Comparison of ENCODE assay signal across 8 mouse cellular contexts in genomic region chr17:56010681-56011080, GRCm38 (mm10). TPM values are rescaled to one million over a fixed set of nuclear protein-coding genes. Genes with fewer than 3 reads are reported as not detected.
DNase-seq lines count a peak whose midpoint lies in the region; ATAC-seq and TF ChIP-seq lines count a peak whose summit lies in the region.

No protein-coding gene starts in this region.

- no peak for ATAC-seq in liver, embryonic 13.5 days (ENCODE audit: low read depth)

- DNase-seq in thymus, adult 2 months, result peak; percentile 82
- DNase-seq in thymus, adult 18-20 months, result no peak
- DNase-seq in embryo, embryonic 10 days (ENCODE audit: low spot score), result peak; percentile 84
- DNase-seq in heart, adult 18-20 months, result peak; percentile 68 to 90
- peak; percentile 58 to 79 for DNase-seq in kidney, adult 8-10 months
- DNase-seq in liver, embryonic 13.5 days, result peak; percentile 68
- DNase-seq in naive thymus-derived CD4-positive, alpha-beta T cell, adult 2 months (ENCODE audit: low read depth), result peak; percentile 84

- H3K27me3 ChIP-seq in thymus, adult 2 months (ENCODE audit: control insufficient read depth, insufficient read depth, low read length), result no peaks in the 10 kb centered on the region
- peaks cover 3% of the 10 kb centered on the region; the same call in 1 of the 2 replicates for H3K27me3 ChIP-seq in liver, embryonic 13.5 days
- H3K27me3 ChIP-seq in testis, adult 2 months (ENCODE audit: control insufficient read depth, insufficient read depth, low read length), result no peaks in the 10 kb centered on the region

- H3K4me2 ChIP-seq in liver, embryonic 13.5 days, result peak overlapping the region; percentile 97; the same call in 1 of the 2 replicates

- H3K36me3 ChIP-seq in thymus, adult 2 months (ENCODE audit: control insufficient read depth, insufficient read depth, low read length), result peaks cover 7% of the 10 kb centered on the region; the same call in 1 of the 2 replicates
- peaks cover 17% of the 10 kb centered on the region for H3K36me3 ChIP-seq in liver, embryonic 13.5 days
- no peaks in the 10 kb centered on the region for H3K36me3 ChIP-seq in testis, adult 2 months (ENCODE audit: control insufficient read depth, insufficient read depth, low read length)

- H3K4me3 ChIP-seq in thymus, adult 2 months (ENCODE audit: control insufficient read depth, insufficient read depth, low read length), result no peak overlapping the region
- no peak overlapping the region for H3K4me3 ChIP-seq in liver, embryonic 13.5 days (replicated peaks)
- H3K4me3 ChIP-seq in testis, adult 2 months (ENCODE audit: control insufficient read depth, low read depth, low read length), result peak overlapping the region; percentile 45

- peak; percentile 98 for TF ChIP-seq CTCF in thymus, adult 2 months (IDR thresholded peaks at IDR 0.05; ENCODE audit: borderline replicate concordance, control insufficient read depth, extremely low read depth, insufficient read depth, low read length, poor library complexity)
- peak; percentile 100 for TF ChIP-seq CTCF in testis, adult 2 months (IDR thresholded peaks at IDR 0.05; ENCODE audit: control insufficient read depth, insufficient read depth, insufficient replicate concordance, low read depth, low read length)

- H3K4me1 ChIP-seq in thymus, adult 2 months (replicated peaks; ENCODE audit: control insufficient read depth, insufficient read depth, low read length), result peaks cover 17% of the 10 kb centered on the region
- peaks cover 42% of the 10 kb centered on the region for H3K4me1 ChIP-seq in liver, embryonic 13.5 days (replicated peaks)
- H3K4me1 ChIP-seq in testis, adult 2 months (ENCODE audit: control insufficient read depth, insufficient read depth, low read length), result peaks cover 33% of the 10 kb centered on the region

- H3K27ac ChIP-seq in thymus, adult 2 months (ENCODE audit: control insufficient read depth, insufficient read depth, low read length), result no peak overlapping the region
- no peak overlapping the region for H3K27ac ChIP-seq in liver, embryonic 13.5 days
- H3K27ac ChIP-seq in testis, adult 2 months (ENCODE audit: control insufficient read depth, insufficient read depth, low read depth, low read length), result no peak overlapping the region

- no peaks in the 10 kb centered on the region for H3K9me3 ChIP-seq in liver, embryonic 13.5 days (replicated peaks)

- no peak overlapping the region for H3K9ac ChIP-seq in liver, embryonic 13.5 days

- 12% methylated on average over 9 of the region's 9 CpGs for WGBS in thymus, adult 2 months
- 3% methylated on average over 9 of the region's 9 CpGs for WGBS in liver, embryonic 13.5 days (ENCODE audit: insufficient replicate concordance)

- TF ChIP-seq POLR2A in thymus, adult 2 months (IDR thresholded peaks at IDR 0.05; ENCODE audit: control insufficient read depth, extremely low read depth, insufficient read depth, low read length, poor library complexity), result no peak
- TF ChIP-seq POLR2A in testis, adult 2 months (IDR thresholded peaks at IDR 0.05; ENCODE audit: control insufficient read depth, low read depth, low read length), result 0 out of 2 replicates have a peak, but pooled peaks have one; percentile 24

RNA-seq across cellular contexts. Expression of gene Mpnd, which starts 5.2 kb away (rescaled TPM):
- 180 and 188 TPM in 2 replicates for polyA plus RNA-seq in thymus, adult 2 months (2012; rRNA removed)
- 10 to 100 TPM; 59.7 to 60.5 TPM for total RNA-seq in heart, adult 18-20 months (2021)
- polyA plus RNA-seq in liver, embryonic 13.5 days (2015; fragmentation: Nextera tagmentation; extraction: Ambion mirVana), result 13.5 and 14.5 TPM in 2 replicates
- 12.7 and 13.1 TPM in 2 replicates for polyA plus RNA-seq in testis, adult 2 months (2012; rRNA removed)

RNA-seq across cellular contexts. Expression of gene Stap2, which starts 5.3 kb away (rescaled TPM):
- 16.4 and 22.2 TPM in 2 replicates for polyA plus RNA-seq in thymus, adult 2 months (2012; rRNA removed)
- total RNA-seq in heart, adult 18-20 months (2021), result 10 to 100 TPM; 12.3 to 12.9 TPM
- polyA plus RNA-seq in liver, embryonic 13.5 days (2015; fragmentation: Nextera tagmentation; extraction: Ambion mirVana), result 1.5 and 1.8 TPM in 2 replicates
- 18.4 and 19.1 TPM in 2 replicates for polyA plus RNA-seq in testis, adult 2 months (2012; rRNA removed)

RNA-seq across cellular contexts. Expression of gene Fsd1, which starts 24.4 kb away (rescaled TPM):
- 0.26 and 0.62 TPM in 2 replicates for polyA plus RNA-seq in thymus, adult 2 months (2012; rRNA removed)
- total RNA-seq in heart, adult 18-20 months (2021), result not detected
- polyA plus RNA-seq in liver, embryonic 13.5 days (2015; fragmentation: Nextera tagmentation; extraction: Ambion mirVana), result 0.56 and 0.69 TPM in 2 replicates
- polyA plus RNA-seq in testis, adult 2 months (2012; rRNA removed), result 2.3 and 2.4 TPM in 2 replicates

RNA-seq across cellular contexts. Expression of gene Sh3gl1, which starts 25.8 kb away (rescaled TPM):
- polyA plus RNA-seq in thymus, adult 2 months (2012; rRNA removed), result 216 and 248 TPM in 2 replicates
- 10 to 100 TPM; 11.7 to 13.7 TPM for total RNA-seq in heart, adult 18-20 months (2021)
- polyA plus RNA-seq in liver, embryonic 13.5 days (2015; fragmentation: Nextera tagmentation; extraction: Ambion mirVana), result 48.0 and 50.9 TPM in 2 replicates
- polyA plus RNA-seq in testis, adult 2 months (2012; rRNA removed), result 91.9 and 105 TPM in 2 replicates

RNA-seq across cellular contexts. Expression of gene Chaf1a, which starts 29.6 kb away (rescaled TPM):
- polyA plus RNA-seq in thymus, adult 2 months (2012; rRNA removed), result 16.9 and 21.4 TPM in 2 replicates
- 1 to 10 TPM; 1.1 to 1.3 TPM for total RNA-seq in heart, adult 18-20 months (2021)
- 19.8 and 27.1 TPM in 2 replicates for polyA plus RNA-seq in liver, embryonic 13.5 days (2015; fragmentation: Nextera tagmentation; extraction: Ambion mirVana)
- 70.3 and 71.8 TPM in 2 replicates for polyA plus RNA-seq in testis, adult 2 months (2012; rRNA removed)

Comparison
In these comparisons a context has a peak if more than half of its experiments do, and no peak if none do; other contexts are left out.
1. DNase-seq: peak in thymus, adult 2 months (single experiment), embryo, embryonic 10 days (single experiment), heart, adult 18-20 months (2 of 2), kidney, adult 8-10 months (2 of 2), liver, embryonic 13.5 days (single experiment) and naive thymus-derived CD4-positive, alpha-beta T cell, adult 2 months (single experiment); none in thymus, adult 18-20 months (0 of 2).
2. RNA of gene Mpnd, which starts 5.2 kb away (polyA plus RNA-seq): 180 to 188 TPM in thymus, adult 2 months; 13.5 to 14.5 TPM in liver, embryonic 13.5 days and 12.7 to 13.1 TPM in testis, adult 2 months; every median in the first group is over 10 times any median in the second.